Mouse (Mus musculus): Measurements from ENCODE around the gene Fam49a. TPM values are rescaled to one million over a fixed set of nuclear protein-coding genes. Genes with fewer than 3 reads are reported as not detected.

Gene Fam49a
- polyA plus RNA-seq, 1 experiment from 2014 or later: 48.9 TPM

DNA sequence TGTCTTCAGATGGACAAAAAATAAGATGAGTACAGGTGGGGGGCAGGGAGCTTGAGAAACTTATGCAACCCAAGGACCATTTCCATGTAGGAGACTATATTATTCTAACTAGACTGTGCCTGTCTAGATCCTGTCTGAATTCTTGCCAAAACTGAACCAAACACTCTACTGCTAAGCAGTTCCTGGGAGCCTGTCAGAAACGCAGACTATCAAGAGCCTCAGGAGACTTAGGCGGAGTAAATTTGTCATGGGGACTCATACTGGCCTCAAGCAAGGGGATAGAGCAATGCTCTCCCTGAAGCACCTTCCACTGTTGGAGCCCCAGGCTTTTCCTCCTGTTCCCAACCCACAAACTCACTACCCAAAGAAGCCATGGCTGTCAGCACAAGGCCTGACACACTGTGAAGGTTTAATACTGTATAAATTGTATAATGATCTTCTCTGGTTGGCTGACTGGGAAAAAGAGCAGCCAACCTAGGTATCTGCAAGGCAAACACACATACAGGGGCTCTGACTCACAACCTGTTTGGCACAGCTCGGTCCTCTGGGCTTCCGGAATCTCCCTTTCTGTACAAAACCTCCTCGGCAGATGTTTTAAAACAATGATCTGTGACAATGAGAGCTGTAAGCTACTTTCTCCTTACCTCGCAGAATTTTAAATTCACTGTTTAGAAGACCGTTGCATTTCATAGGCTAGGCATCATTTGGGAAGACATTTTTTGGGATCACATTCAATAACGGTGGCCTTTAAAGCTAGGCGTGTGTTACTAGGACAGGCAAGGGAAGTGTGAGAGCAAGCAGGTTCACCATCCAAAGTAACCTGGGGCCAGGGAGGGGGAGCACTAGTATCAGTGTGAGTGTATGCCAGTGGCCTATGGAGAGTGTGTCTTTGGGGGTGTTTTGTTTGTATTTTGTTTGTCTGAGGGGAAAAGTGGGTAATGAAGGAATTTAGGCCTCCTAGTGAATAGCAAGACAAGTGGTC lies 669 bp upstream of the Fam49a start:
- Histone ChIP-seq H3K4me1 (ENCODE audit: control insufficient read depth, insufficient read depth, low read length) (peaks cover 39% of the 10 kb centered on the region), H3K9me3 (replicated peaks; ENCODE audit: control insufficient read depth, low read length) (no peaks in the 10 kb centered on the region), H3K4me3 (ENCODE audit: low read depth, low read length) (no peak overlapping the region), H3K9ac (ENCODE audit: low read depth, low read length) (no peak overlapping the region), H3K36me3 (ENCODE audit: control insufficient read depth, insufficient read depth, low read length) (no peaks in the 10 kb centered on the region), H3K4me2 (peak overlapping the region; percentile 77), H3K27ac (ENCODE audit: low read depth, low read length) (no peak overlapping the region), H3K27me3 (ENCODE audit: control insufficient read depth, insufficient read depth, low read length) (no peaks in the 10 kb centered on the region)
- 65% methylated on average over 9 of the region's 9 CpGs for WGBS (ENCODE audit: insufficient replicate concordance)
- ATAC-seq (replicated peaks; ENCODE audit: insufficient number of reproducible peaks, low FRiP score, low TSS enrichment): 0 out of 2 replicates have a peak, but pooled peaks have one; percentile 1

- H3K4me2 ChIP-seq: peak overlapping the region; percentile 77
- peaks cover 58% of the 10 kb centered on the region for H3K4me1 ChIP-seq (ENCODE audit: control insufficient read depth, insufficient read depth, low read length)
- peak overlapping the region; percentile 86 for H3K9ac ChIP-seq (ENCODE audit: low read depth, low read length)
- ATAC-seq (replicated peaks; ENCODE audit: insufficient number of reproducible peaks, low FRiP score, low TSS enrichment): no peak
- H3K36me3 ChIP-seq (ENCODE audit: control insufficient read depth, insufficient read depth, low read length): no peaks in the 10 kb centered on the region
- WGBS (ENCODE audit: insufficient replicate concordance): 10% methylated on average over 1 of the region's 1 CpGs
- no peaks in the 10 kb centered on the region for H3K9me3 ChIP-seq (replicated peaks; ENCODE audit: control insufficient read depth, low read length)
- H3K27ac ChIP-seq (ENCODE audit: low read depth, low read length): no peak overlapping the region
- peak overlapping the region; percentile 80 for H3K4me3 ChIP-seq (ENCODE audit: low read depth, low read length)
- H3K27me3 ChIP-seq (ENCODE audit: control insufficient read depth, insufficient read depth, low read length): no peaks in the 10 kb centered on the region
These were observed 1.4 kb downstream of the Fam49a start for GRCm38 (mm10) chr12:12263371-12263791.

- Histone ChIP-seq H3K9me3 (replicated peaks; ENCODE audit: control insufficient read depth, low read length) (no peaks in the 10 kb centered on the region), H3K4me1 (ENCODE audit: control insufficient read depth, insufficient read depth, low read length) (peaks cover 59% of the 10 kb centered on the region), H3K9ac (ENCODE audit: low read depth, low read length) (peak overlapping the region; percentile 86), H3K27ac (ENCODE audit: low read depth, low read length) (no peak overlapping the region), H3K27me3 (ENCODE audit: control insufficient read depth, insufficient read depth, low read length) (no peaks in the 10 kb centered on the region), H3K36me3 (ENCODE audit: control insufficient read depth, insufficient read depth, low read length) (no peaks in the 10 kb centered on the region), H3K4me2 (peak overlapping the region; percentile 77), H3K4me3 (ENCODE audit: low read depth, low read length) (peak overlapping the region; percentile 80)
- WGBS (ENCODE audit: insufficient replicate concordance): 59% methylated on average over 5 of the region's 5 CpGs
- ATAC-seq (replicated peaks; ENCODE audit: insufficient number of reproducible peaks, low FRiP score, low TSS enrichment): no peak
These were observed 2.2 kb downstream of the Fam49a start for GRCm38 (mm10) chr12:12264151-12264550.

- H3K4me2 ChIP-seq: peak overlapping the region; percentile 41
These were observed 4.6 kb downstream of the Fam49a start for GRCm38 (mm10) chr12:12266552-12266951.

DNA sequence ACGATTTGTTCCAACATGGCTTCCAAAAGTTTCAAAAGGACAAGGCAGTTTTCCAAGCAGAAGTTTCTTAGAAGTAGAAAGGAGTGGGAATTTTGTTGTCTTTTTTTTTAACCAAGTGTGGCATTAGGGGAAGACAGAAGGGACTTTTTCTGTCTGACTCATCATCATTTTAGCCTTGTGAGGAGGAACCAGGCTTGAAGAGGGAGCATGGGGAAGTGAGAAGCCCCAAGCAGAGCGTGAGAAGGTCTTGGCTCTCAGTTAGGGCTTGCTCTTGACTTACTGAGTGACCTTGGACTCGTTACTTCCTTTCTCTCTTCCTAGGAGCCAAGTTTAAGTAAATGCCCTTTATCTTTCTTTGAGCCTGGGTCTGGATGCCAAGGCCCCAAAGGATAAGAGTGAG lies 8.6 kb downstream of the Fam49a start:
- Histone ChIP-seq H3K36me3 (ENCODE audit: control insufficient read depth, insufficient read depth, low read length) (no peaks in the 10 kb centered on the region), H3K9ac (ENCODE audit: low read depth, low read length) (no peak overlapping the region), H3K4me1 (ENCODE audit: control insufficient read depth, insufficient read depth, low read length) (peaks cover 76% of the 10 kb centered on the region), H3K27me3 (ENCODE audit: control insufficient read depth, insufficient read depth, low read length) (no peaks in the 10 kb centered on the region), H3K4me3 (ENCODE audit: low read depth, low read length) (no peak overlapping the region), H3K9me3 (replicated peaks; ENCODE audit: control insufficient read depth, low read length) (no peaks in the 10 kb centered on the region), H3K4me2 (no peak overlapping the region), H3K27ac (ENCODE audit: low read depth, low read length) (no peak overlapping the region)
- 61% methylated on average over 3 of the region's 3 CpGs for WGBS (ENCODE audit: insufficient replicate concordance)
- no peak for ATAC-seq (replicated peaks; ENCODE audit: insufficient number of reproducible peaks, low FRiP score, low TSS enrichment)

More at GRCm38 (mm10) chr12:12266552-12266951, 4.6 kb downstream of the Fam49a start:
- no peak for ATAC-seq (replicated peaks; ENCODE audit: insufficient number of reproducible peaks, low FRiP score, low TSS enrichment)
- Histone ChIP-seq H3K36me3 (ENCODE audit: control insufficient read depth, insufficient read depth, low read length) (no peaks in the 10 kb centered on the region), H3K9ac (ENCODE audit: low read depth, low read length) (no peak overlapping the region), H3K9me3 (replicated peaks; ENCODE audit: control insufficient read depth, low read length) (no peaks in the 10 kb centered on the region), H3K27me3 (ENCODE audit: control insufficient read depth, insufficient read depth, low read length) (no peaks in the 10 kb centered on the region), H3K27ac (ENCODE audit: low read depth, low read length) (peak overlapping the region; percentile 22; the same call in 1 of the 2 replicates), H3K4me3 (ENCODE audit: low read depth, low read length) (no peak overlapping the region), H3K4me1 (ENCODE audit: control insufficient read depth, insufficient read depth, low read length) (peaks cover 71% of the 10 kb centered on the region)
- WGBS (ENCODE audit: insufficient replicate concordance): 13% methylated on average over 1 of the region's 1 CpGs

GRCm38 (mm10) chr12:12274115-12274514 lies 12.2 kb downstream of the Fam49a start:
- Histone ChIP-seq H3K9ac (ENCODE audit: low read depth, low read length) (0 out of 2 replicates have a peak overlapping the region, but pooled peaks have one; percentile 34), H3K4me3 (ENCODE audit: low read depth, low read length) (no peak overlapping the region), H3K36me3 (ENCODE audit: control insufficient read depth, insufficient read depth, low read length) (0 out of 2 replicates have a peak, but pooled peaks cover 2% of the 10 kb centered on the region), H3K27me3 (ENCODE audit: control insufficient read depth, insufficient read depth, low read length) (no peaks in the 10 kb centered on the region), H3K9me3 (replicated peaks; ENCODE audit: control insufficient read depth, low read length) (no peaks in the 10 kb centered on the region), H3K27ac (ENCODE audit: low read depth, low read length) (peak overlapping the region; percentile 46), H3K4me1 (ENCODE audit: control insufficient read depth, insufficient read depth, low read length) (peaks cover 64% of the 10 kb centered on the region), H3K4me2 (peak overlapping the region; percentile 29)
- 7% methylated on average over 6 of the region's 6 CpGs for WGBS (ENCODE audit: insufficient replicate concordance)
- ATAC-seq (replicated peaks; ENCODE audit: insufficient number of reproducible peaks, low FRiP score, low TSS enrichment): peak; percentile 66; the same call in 1 of the 2 replicates

DNA sequence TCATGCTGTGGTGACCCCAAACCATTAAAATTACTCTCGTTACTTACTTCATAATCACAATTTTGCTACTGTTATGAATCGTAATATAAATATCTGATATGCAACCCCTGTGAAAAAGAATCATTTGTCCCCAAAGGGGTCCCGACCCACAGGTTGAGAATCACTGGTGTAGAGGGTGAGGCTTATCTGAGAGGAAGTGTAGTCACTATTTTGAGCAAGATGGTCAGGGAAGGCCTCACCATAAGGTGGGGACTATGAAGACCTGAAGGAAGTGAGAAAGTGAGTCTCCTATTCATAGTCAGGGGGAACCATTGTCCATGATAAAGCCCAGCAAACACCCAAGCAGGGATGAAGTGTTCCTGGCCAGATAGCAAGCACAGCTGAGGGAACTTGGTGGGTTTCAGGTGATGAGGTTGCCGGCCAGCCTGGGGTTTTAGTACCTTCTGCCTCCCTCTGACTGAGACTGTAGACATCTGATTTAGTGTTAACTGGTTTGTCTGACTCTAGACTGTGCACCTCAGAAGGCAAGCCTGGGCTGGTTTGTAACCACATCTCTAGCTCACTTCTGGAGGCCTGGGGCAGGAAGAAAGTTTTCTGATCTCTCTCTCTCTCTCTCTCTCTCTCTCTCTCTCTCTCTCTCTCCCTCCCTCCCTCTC lies 13.3 kb downstream of the Fam49a start:
- peaks cover 59% of the 10 kb centered on the region for H3K4me1 ChIP-seq (ENCODE audit: control insufficient read depth, insufficient read depth, low read length)
- 59% methylated on average over 4 of the region's 4 CpGs for WGBS (ENCODE audit: insufficient replicate concordance)
- H3K4me2 ChIP-seq: no peak overlapping the region; the same call in 1 of the 2 replicates
- H3K27me3 ChIP-seq (ENCODE audit: control insufficient read depth, insufficient read depth, low read length): no peaks in the 10 kb centered on the region
- no peak overlapping the region for H3K4me3 ChIP-seq (ENCODE audit: low read depth, low read length)
- 0 out of 2 replicates have a peak, but pooled peaks cover 2% of the 10 kb centered on the region for H3K36me3 ChIP-seq (ENCODE audit: control insufficient read depth, insufficient read depth, low read length)
- no peaks in the 10 kb centered on the region for H3K9me3 ChIP-seq (replicated peaks; ENCODE audit: control insufficient read depth, low read length)
- no peak overlapping the region; the same call in 1 of the 2 replicates for H3K27ac ChIP-seq (ENCODE audit: low read depth, low read length)
- ATAC-seq (replicated peaks; ENCODE audit: insufficient number of reproducible peaks, low FRiP score, low TSS enrichment): no peak
- no peak overlapping the region for H3K9ac ChIP-seq (ENCODE audit: low read depth, low read length)

- no peak overlapping the region for H3K4me3 ChIP-seq (ENCODE audit: low read depth, low read length)
- 64% methylated on average over 4 of the region's 4 CpGs for WGBS (ENCODE audit: insufficient replicate concordance)
- H3K9ac ChIP-seq (ENCODE audit: low read depth, low read length): no peak overlapping the region
- H3K27me3 ChIP-seq (ENCODE audit: control insufficient read depth, insufficient read depth, low read length): no peaks in the 10 kb centered on the region
- peaks cover 43% of the 10 kb centered on the region for H3K4me1 ChIP-seq (ENCODE audit: control insufficient read depth, insufficient read depth, low read length)
- H3K27ac ChIP-seq (ENCODE audit: low read depth, low read length): no peak overlapping the region
- no peak overlapping the region for H3K4me2 ChIP-seq
- H3K36me3 ChIP-seq (ENCODE audit: control insufficient read depth, insufficient read depth, low read length): 0 out of 2 replicates have a peak, but pooled peaks cover 2% of the 10 kb centered on the region
- no peak for ATAC-seq (replicated peaks; ENCODE audit: insufficient number of reproducible peaks, low FRiP score, low TSS enrichment)
- H3K9me3 ChIP-seq (replicated peaks; ENCODE audit: control insufficient read depth, low read length): no peaks in the 10 kb centered on the region
These were observed 16.0 kb downstream of the Fam49a start for GRCm38 (mm10) chr12:12277741-12278463.

Data from heart, embryonic 11.5 days (tissue).